Mouse (Mus musculus) lung, adult 2 months (tissue): Measurements from ENCODE around the gene Rims3.
A peak's percentile ranks its signal among the peaks of the same experiment; 100 is the strongest.

Experiments
- CTCF ChIP-seq: fragments of 200-500 bp; IDR thresholded peaks from 2 replicates; pipeline ENCODE4 v1.5.1; 2011; ENCODE audit warnings: mild to moderate bottlenecking, low read length, control low read depth; ENCODE audit not compliant: insufficient read depth
- POLR2A ChIP-seq: fragments of 200-500 bp; IDR thresholded peaks from 2 replicates; pipeline ENCODE4 v1.6.1; 2011; ENCODE audit warnings: low read depth, mild to moderate bottlenecking, control low read depth, low read length, borderline replicate concordance; ENCODE audit errors: extremely low read depth

GRCm38 (mm10) chr4:120825577-120826326 is 28.9 kb upstream of the Rims3 start:
- TF ChIP-seq CTCF (no peak), POLR2A (peak; percentile 76; the same call in 1 of the 2 replicates)
